Mouse (Mus musculus) G1E (cell line): ENCODE results near the gene Ltn1.

ENCODE experiments used
- CTCF ChIP-seq: IDR thresholded peaks from 2 replicates; pipeline ENCODE4 v1.5.1; 2012; ENCODE audit warnings: low read depth, low read length, inconsistent platforms, mixed read lengths
- GATA2 ChIP-seq: IDR thresholded peaks from 2 replicates; pipeline ENCODE4 v1.6.1; 2012; ENCODE audit warnings: low read depth, low read length, inconsistent platforms, borderline replicate concordance
- TAL1 ChIP-seq: conservative IDR thresholded peaks from 2 replicates; pipeline ENCODE4 v1.6.1; 2012; ENCODE audit warnings: low read depth, low read length, inconsistent platforms, mixed read lengths

DNA sequence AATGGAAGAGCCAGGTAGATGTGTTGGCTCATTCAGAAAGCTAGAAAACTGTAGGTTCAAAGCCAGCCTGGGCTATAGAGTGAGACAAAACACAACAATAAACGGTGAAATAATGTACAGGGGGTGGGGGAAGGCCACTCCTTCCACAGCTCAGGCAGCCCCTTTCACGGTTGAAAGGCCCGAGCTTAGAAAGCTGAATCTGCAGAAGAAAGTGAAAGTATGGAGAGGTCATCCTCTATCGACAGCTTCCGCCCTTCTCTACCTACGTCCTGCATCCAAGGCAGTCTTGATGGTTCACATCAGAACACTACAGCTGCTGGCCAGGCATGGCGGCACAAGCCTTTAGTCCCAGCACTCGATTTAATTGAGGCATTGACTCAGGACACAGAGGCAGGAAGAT lies 6.3 kb upstream of the Ltn1 start:
- TF ChIP-seq CTCF (no peak), TAL1 (no peak), GATA2 (no peak)
